ENCODE assay signal across 30 mouse cellular contexts in genomic region chr2:163039940-163040339, GRCm38 (mm10). TPM values are rescaled to one million over a fixed set of nuclear protein-coding genes. Genes with fewer than 3 reads are reported as not detected.
DNase-seq lines count a peak whose midpoint lies in the region; ATAC-seq and TF ChIP-seq lines count a peak whose summit lies in the region.
"Had no signal": no experiment of that assay in that cellular context is flagged by ENCODE, and none has a peak within 500 bp of the region (broad histone marks: within the 10 kb centered on the region; RNA-seq: fewer than 3 reads in every experiment).

No protein-coding gene starts in this region.

- H3K27me3 ChIP-seq in liver, embryonic 12.5 days (replicated peaks) = no peaks in the 10 kb centered on the region
- H3K27me3 ChIP-seq in liver, postnatal 0 days (ENCODE audit: insufficient read depth, low read length) = no peaks in the 10 kb centered on the region
- H3K27me3 ChIP-seq in MEL (ENCODE audit: control insufficient read depth in 1 of 2, insufficient read depth in 2 of 2, low read length in 2 of 2) = no peaks in the 10 kb centered on the region
- H3K27me3 ChIP-seq: embryonic facial prominence, embryonic 13.5 days; embryonic facial prominence, embryonic 15.5 days; forebrain, embryonic 12.5 days had no signal

- no peak for TF ChIP-seq RAD21 in MEL (IDR thresholded peaks at IDR 0.05; ENCODE audit: low read depth, low read length)

- peaks cover 90% of the 10 kb centered on the region for H3K36me3 ChIP-seq in liver, embryonic 12.5 days
- H3K36me3 ChIP-seq in liver, postnatal 0 days (replicated peaks; ENCODE audit: insufficient read depth, low read length) = peaks cover 64% of the 10 kb centered on the region
- peaks cover 0 to 10% of the 10 kb centered on the region in 2 experiments; a peak in 2 of 4 replicates for H3K36me3 ChIP-seq in MEL (ENCODE audit: control insufficient read depth in 1 of 2, insufficient read depth in 2 of 2, low read length in 2 of 2)

- no peaks in the 10 kb centered on the region for H3K79me2 ChIP-seq in MEL (ENCODE audit: control insufficient read depth, insufficient read depth, low read length, poor library complexity)

- TF ChIP-seq POLR2A in MEL (IDR thresholded peaks at IDR 0.05; ENCODE audit: control insufficient read depth in 1 of 2, insufficient read depth in 1 of 2, low read depth in 1 of 2, low read length in 2 of 2, poor library complexity in 1 of 2) = no peak

- H3K4me3 ChIP-seq in liver, embryonic 12.5 days = no peak overlapping the region
- no peak overlapping the region for H3K4me3 ChIP-seq in liver, postnatal 0 days (ENCODE audit: low read depth, low read length)
- no peak overlapping the region for H3K4me3 ChIP-seq in MEL (ENCODE audit: control insufficient read depth in 1 of 2, insufficient read depth in 1 of 2, low read depth in 2 of 2, low read length in 2 of 2)
- H3K4me3 ChIP-seq: embryonic facial prominence, embryonic 13.5 days; embryonic facial prominence, embryonic 15.5 days; erythroblast, embryonic 14.5 days; forebrain, embryonic 10.5 days; forebrain, embryonic 12.5 days had no signal

- TF ChIP-seq EP300 in liver, postnatal 0 days (IDR thresholded peaks at IDR 0.05; ENCODE audit: low read depth) = no peak
- no peak for TF ChIP-seq EP300 in MEL (IDR thresholded peaks at IDR 0.05; ENCODE audit: low read depth in 1 of 2, low read length in 2 of 2)

- no peak overlapping the region for H3K9ac ChIP-seq in liver, embryonic 12.5 days
- no peak overlapping the region for H3K9ac ChIP-seq in liver, postnatal 0 days (replicated peaks)
- no peak overlapping the region for H3K9ac ChIP-seq in MEL (ENCODE audit: control insufficient read depth, low read depth, low read length, poor library complexity, severe bottlenecking)
- H3K9ac ChIP-seq: embryonic facial prominence, embryonic 13.5 days; embryonic facial prominence, embryonic 15.5 days; forebrain, embryonic 12.5 days had no signal

- no peaks in the 10 kb centered on the region; the same call in 1 of the 2 replicates for H3K4me1 ChIP-seq in liver, embryonic 12.5 days
- H3K4me1 ChIP-seq in liver, postnatal 0 days (ENCODE audit: insufficient read depth) = no peaks in the 10 kb centered on the region
- no peaks in the 10 kb centered on the region for H3K4me1 ChIP-seq in MEL (ENCODE audit: control insufficient read depth in 1 of 2, insufficient read depth in 2 of 2, low read length in 2 of 2)
- H3K4me1 ChIP-seq: embryonic facial prominence, embryonic 13.5 days; embryonic facial prominence, embryonic 15.5 days; forebrain, embryonic 10.5 days; forebrain, embryonic 12.5 days had no signal

- H3K9me3 ChIP-seq in liver, embryonic 12.5 days (replicated peaks) = no peaks in the 10 kb centered on the region
- H3K9me3 ChIP-seq in liver, postnatal 0 days (ENCODE audit: low read length) = no peaks in the 10 kb centered on the region
- no peaks in the 10 kb centered on the region for H3K9me3 ChIP-seq in MEL (replicated peaks; ENCODE audit: insufficient read depth, low read length)
- H3K9me3 ChIP-seq: embryonic facial prominence, embryonic 13.5 days; embryonic facial prominence, embryonic 15.5 days; forebrain, embryonic 10.5 days; forebrain, embryonic 12.5 days; G1E had no signal

- no peak for TF ChIP-seq CTCF in liver, postnatal 0 days (IDR thresholded peaks at IDR 0.05; ENCODE audit: low read depth)
- TF ChIP-seq CTCF in MEL (IDR thresholded peaks at IDR 0.05 in 2 of 3, conservative IDR thresholded peaks at IDR 0.05 in 1 of 3; ENCODE audit: control insufficient read depth in 1 of 3, insufficient read depth in 1 of 3, low read depth in 2 of 3, low read length in 3 of 3, poor library complexity in 1 of 3, severe bottlenecking in 1 of 3) = no peak

- H3K4me2 ChIP-seq in liver, embryonic 12.5 days = no peak overlapping the region
- H3K4me2 ChIP-seq in liver, postnatal 0 days (ENCODE audit: low read depth, low read length) = no peak overlapping the region
- H3K4me2 ChIP-seq: embryonic facial prominence, embryonic 13.5 days; embryonic facial prominence, embryonic 15.5 days; forebrain, embryonic 12.5 days had no signal

- no peak overlapping the region for H3K27ac ChIP-seq in liver, embryonic 12.5 days
- no peak overlapping the region for H3K27ac ChIP-seq in liver, postnatal 0 days (ENCODE audit: low read depth)
- no peak overlapping the region for H3K27ac ChIP-seq in MEL (ENCODE audit: control insufficient read depth, low read depth, low read length)
- H3K27ac ChIP-seq: embryonic facial prominence, embryonic 13.5 days; embryonic facial prominence, embryonic 15.5 days; forebrain, embryonic 10.5 days; forebrain, embryonic 12.5 days had no signal

- 0 out of 2 replicates have a peak, but pooled peaks have one; percentile 42 for ATAC-seq in liver, embryonic 12.5 days
- no peak for ATAC-seq in liver, postnatal 0 days
- peak; percentile 37; the same call in 1 of the 2 replicates for ATAC-seq in megakaryocyte progenitor cell, adult 5-6 weeks (replicated peaks; ENCODE audit: poor library complexity)
- ATAC-seq: activated CD4-positive, CD25-positive, alpha-beta regulatory T cell, adult 4 months; forebrain, embryonic 14.5 days; forebrain, embryonic 16.5 days had no signal

- WGBS in liver, embryonic 12.5 days (ENCODE audit: insufficient replicate concordance) = 57% methylated on average over 7 of the region's 7 CpGs
- 56% methylated on average over 7 of the region's 7 CpGs for WGBS in liver, postnatal 0 days (ENCODE audit: insufficient replicate concordance)

- DNase-seq in liver, postnatal 0 days = no peak
- peak; percentile 16 for DNase-seq in MEL (ENCODE audit: low read depth, low spot score)
- no peak for DNase-seq in T-cell, adult 2 months (ENCODE audit: low spot score)
- no peak for DNase-seq in adrenal gland, postnatal 14 days
- DNase-seq in thymus, postnatal 25 days = no peak
- DNase-seq: adrenal gland, adult 8-10 months; adrenal gland, postnatal 25 days; cerebellum, adult 11 months; cerebellum, adult 18-20 months; cerebellum, adult 8-10 months; cerebellum, adult 9-11 months; cerebellum, postnatal 14 days; cerebellum, postnatal 36 days; embryo, embryonic 11 days had no signal

TF ChIP-seq in MEL, 35 proteins besides CTCF, POLR2A, EP300 and RAD21 (continues in another document):
- TF ChIP-seq E2F4 (IDR thresholded peaks at IDR 0.05; ENCODE audit: borderline replicate concordance, low read depth, low read length) (no peak), MYC (IDR thresholded peaks at IDR 0.05; ENCODE audit: low read depth, low read length) (no peak), MEF2A (IDR thresholded peaks at IDR 0.05; ENCODE audit: extremely low read depth, insufficient replicate concordance, low read depth, low read length, poor library complexity, severe bottlenecking) (no peak), HCFC1 (IDR thresholded peaks at IDR 0.05; ENCODE audit: low read depth, low read length) (no peak), SMC3 (IDR thresholded peaks at IDR 0.05; ENCODE audit: low read depth, low read length) (no peak), NRF1 (IDR thresholded peaks at IDR 0.05; ENCODE audit: insufficient read depth, low read depth, low read length, poor library complexity, severe bottlenecking) (no peak), USF1 (IDR thresholded peaks at IDR 0.05; ENCODE audit: low read depth, low read length) (no peak), POLR2AphosphoS2 (IDR thresholded peaks at IDR 0.05; ENCODE audit: low read length) (no peak), GABPA (IDR thresholded peaks at IDR 0.05; ENCODE audit: low read depth, low read length) (no peak), RCOR1 (IDR thresholded peaks at IDR 0.05; ENCODE audit: low read depth, low read length) (no peak), MAFK (IDR thresholded peaks at IDR 0.05; ENCODE audit: borderline replicate concordance, low read depth, low read length) (no peak)

RNA-seq across cellular contexts. Expression of gene Mybl2, which starts 14.5 kb away (rescaled TPM):
- 71.7 and 72.8 TPM in 2 replicates for polyA plus RNA-seq in liver, embryonic 12.5 days (2016; fragmentation: Nextera tagmentation; extraction: Ambion mirVana)
- polyA plus RNA-seq in liver, postnatal 0 days (2015; fragmentation: Nextera tagmentation; extraction: Ambion mirVana) = 23.2 and 24.2 TPM in 2 replicates
- total RNA-seq in MEL (2012; rRNA removed) = 55.5 and 60.8 TPM in 2 replicates
- 100 to 1,000 TPM in 1 of 2 experiments, not detected in 1; 145 TPM for polyA plus RNA-seq in MEL (2012; ENCODE audit: insufficient read depth in 1 of 2, insufficient read length in 2 of 2, low read depth in 1 of 2, low replicate concordance in 2 of 2, missing spikeins in 1 of 2)
- total RNA-seq in megakaryocyte progenitor cell, adult 5-6 weeks (2015) = 28.1 and 30.8 TPM in 2 replicates
- total RNA-seq in megakaryocyte progenitor cell, adult 5-6 weeks (2017) = 39.0 and 40.6 TPM in 2 replicates
- 6.2 and 6.8 TPM in 2 replicates for total RNA-seq in adrenal gland, postnatal 14 days (2021)

RNA-seq across cellular contexts. Expression of gene Ift52, which starts 22.8 kb away (rescaled TPM):
- 24.4 and 25.9 TPM in 2 replicates for polyA plus RNA-seq in liver, embryonic 12.5 days (2016; fragmentation: Nextera tagmentation; extraction: Ambion mirVana)
- 18.4 and 19.5 TPM in 2 replicates for polyA plus RNA-seq in liver, postnatal 0 days (2015; fragmentation: Nextera tagmentation; extraction: Ambion mirVana)
- total RNA-seq in MEL (2012; rRNA removed) = 10.9 and 11.0 TPM in 2 replicates
- 10 to 100 TPM in 1 of 2 experiments, not detected in 1; 32.7 TPM for polyA plus RNA-seq in MEL (2012; ENCODE audit: insufficient read depth in 1 of 2, insufficient read length in 2 of 2, low read depth in 1 of 2, low replicate concordance in 2 of 2, missing spikeins in 1 of 2)
- 31.8 and 41.2 TPM in 2 replicates for total RNA-seq in megakaryocyte progenitor cell, adult 5-6 weeks (2015)
- total RNA-seq in megakaryocyte progenitor cell, adult 5-6 weeks (2017) = 13.5 and 28.3 TPM in 2 replicates
- 38.7 and 42.9 TPM in 2 replicates for total RNA-seq in adrenal gland, postnatal 14 days (2021)

RNA-seq across cellular contexts. Expression of gene Gtsf1l, which starts 47.7 kb away (rescaled TPM):
- not detected in 2 replicates for polyA plus RNA-seq in liver, embryonic 12.5 days (2016; fragmentation: Nextera tagmentation; extraction: Ambion mirVana)
- polyA plus RNA-seq in liver, postnatal 0 days (2015; fragmentation: Nextera tagmentation; extraction: Ambion mirVana) = not detected in 2 replicates
- total RNA-seq in MEL (2012; rRNA removed) = not detected in 2 replicates
- not detected for polyA plus RNA-seq in MEL (2012; ENCODE audit: insufficient read depth in 1 of 2, insufficient read length in 2 of 2, low read depth in 1 of 2, low replicate concordance in 2 of 2, missing spikeins in 1 of 2)
- total RNA-seq in megakaryocyte progenitor cell, adult 5-6 weeks (2015) = 0.90 and 1.4 TPM in 2 replicates
- total RNA-seq in megakaryocyte progenitor cell, adult 5-6 weeks (2017) = 0.61 TPM in 1 of 2 replicates, not detected in the other
- total RNA-seq in adrenal gland, postnatal 14 days (2021) = not detected in 2 replicates
- total RNA-seq: adrenal gland, adult 18-20 months; adrenal gland, adult 8-10 months; adrenal gland, postnatal 25 days; adrenal gland, postnatal 4 days; common myeloid progenitor, adult 5-6 weeks had no signal
- polyA plus RNA-seq: activated CD4-positive, CD25-positive, alpha-beta regulatory T cell, adult 4 months; brain, embryonic 14.5 days; embryonic facial prominence, embryonic 11.5 days; embryonic facial prominence, embryonic 13.5 days; erythroblast, embryonic 14.5 days; forebrain, embryonic 10.5 days; forebrain, embryonic 12.5 days; forebrain, embryonic 16.5 days; G1E had no signal

RNA-seq across cellular contexts. Expression of gene Sgk2, which starts 52.8 kb away (rescaled TPM):
- 2.7 and 3.0 TPM in 2 replicates for polyA plus RNA-seq in liver, embryonic 12.5 days (2016; fragmentation: Nextera tagmentation; extraction: Ambion mirVana)
- 9.4 and 14.0 TPM in 2 replicates for polyA plus RNA-seq in liver, postnatal 0 days (2015; fragmentation: Nextera tagmentation; extraction: Ambion mirVana)
- not detected in 2 replicates for total RNA-seq in MEL (2012; rRNA removed)
- polyA plus RNA-seq in MEL (2012; ENCODE audit: insufficient read depth in 1 of 2, insufficient read length in 2 of 2, low read depth in 1 of 2, low replicate concordance in 2 of 2, missing spikeins in 1 of 2) = not detected
- total RNA-seq in megakaryocyte progenitor cell, adult 5-6 weeks (2015) = not detected in 2 replicates
- total RNA-seq in megakaryocyte progenitor cell, adult 5-6 weeks (2017) = not detected in 2 replicates
- 1.6 and 2.3 TPM in 2 replicates for total RNA-seq in adrenal gland, postnatal 14 days (2021)
- total RNA-seq: G1E had no signal
- polyA plus RNA-seq: embryonic facial prominence, embryonic 11.5 days; embryonic facial prominence, embryonic 15.5 days; erythroblast, embryonic 14.5 days; forebrain, embryonic 10.5 days; forebrain, embryonic 12.5 days; forebrain, embryonic 14.5 days; forebrain, embryonic 16.5 days; G1E had no signal
